Mouse (Mus musculus) erythroblast, embryonic 14.5 days (primary cell): ENCODE data around the gene Rbpjl.

Experiments used
- GATA1 ChIP-seq: IDR thresholded peaks from 2 replicates; pipeline ENCODE4 v1.6.1; 2012; ENCODE audit warnings: low read length, inconsistent platforms, mixed read lengths
- TAL1 ChIP-seq: IDR thresholded peaks from 3 replicates; pipeline ENCODE4 v1.6.1; 2012; ENCODE audit warnings: low read length, inconsistent platforms, mixed read lengths

GRCm38 (mm10) chr2:164405519-164405918 lies 2.6 kb downstream of the Rbpjl start:
- TF ChIP-seq TAL1 (no peak), GATA1 (no peak)
